Mouse (Mus musculus): ENCODE data around the gene Olfr281. TPM values are rescaled to one million over a fixed set of nuclear protein-coding genes. Genes with fewer than 3 reads are reported as not detected.
A peak's percentile ranks its signal among the peaks of the same experiment; 100 is the strongest.

Olfr281 gene
- polyA plus RNA-seq, 1 experiment, result 0.02 TPM

- no peak for DNase-seq (ENCODE audit: extremely low spot score in 1 of 2, low spot score in 1 of 2)
Measured at GRCm38 (mm10) chr15:98483907-98484886, 31.8 kb downstream of the Olfr281 start.

GRCm38 (mm10) chr15:98486433-98487021 lies 34.1 kb downstream of the Olfr281 start:
- no peak for DNase-seq (ENCODE audit: extremely low spot score in 1 of 2, low spot score in 1 of 2)

DNA sequence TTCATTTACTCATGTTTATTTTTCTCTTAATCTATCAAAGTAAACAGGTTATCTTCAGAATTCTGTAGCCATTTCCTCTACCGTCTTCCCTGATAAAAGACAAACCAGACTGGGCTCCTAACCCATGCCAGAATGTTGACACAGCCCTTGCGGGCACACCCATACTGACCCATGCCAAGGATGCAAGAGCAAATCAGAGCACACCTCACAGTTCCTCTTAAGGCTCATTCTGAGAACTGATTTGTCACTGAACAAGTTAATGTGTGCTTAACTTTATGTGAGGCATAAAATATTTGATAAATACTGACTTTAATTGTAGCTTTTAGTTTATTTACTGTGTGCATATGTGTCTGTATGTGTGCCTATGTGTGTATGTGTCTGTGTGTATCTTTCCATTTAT lies 38.9 kb downstream of the Olfr281 start:
- no peak for DNase-seq (ENCODE audit: extremely low spot score in 1 of 2, low spot score in 1 of 2)

GRCm38 (mm10) chr15:98492102-98492501 lies 39.7 kb downstream of the Olfr281 start, which contains the start of gene Olfr279:
Olfr279 (plus strand) TSS chr15:98492402.
- DNase-seq (ENCODE audit: extremely low spot score in 1 of 2, low spot score in 1 of 2), result no peak

- DNase-seq (ENCODE audit: extremely low spot score in 1 of 2, low spot score in 1 of 2), result no peak
Measured at GRCm38 (mm10) chr15:98497631-98498030, 45.2 kb downstream of the Olfr281 start.

- DNase-seq (ENCODE audit: extremely low spot score in 1 of 2, low spot score in 1 of 2), result no peak
Measured at GRCm38 (mm10) chr15:98503317-98503716, 50.9 kb downstream of the Olfr281 start.

DNA sequence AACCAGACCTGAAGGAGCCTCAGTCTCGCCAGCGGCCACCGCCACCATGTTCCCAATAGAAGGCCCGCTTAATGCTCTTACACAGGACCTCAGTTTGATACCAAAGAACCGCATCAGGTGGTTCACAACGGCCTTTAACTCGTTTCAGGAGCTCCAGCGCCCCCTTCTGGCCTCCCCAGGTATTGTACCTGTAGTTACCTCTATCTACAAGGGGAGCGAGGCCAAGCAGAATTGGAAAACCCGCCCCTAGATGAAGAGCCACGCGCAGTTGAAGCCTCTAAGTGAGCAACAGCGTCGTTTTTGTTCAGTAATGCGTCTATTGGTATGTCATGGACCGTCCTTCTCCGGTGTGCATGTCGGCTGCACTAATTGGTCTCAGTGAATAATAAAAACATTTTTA lies 52.1 kb downstream of the Olfr281 start:
- peak in 1 of 2 experiments; percentile 82 for DNase-seq (ENCODE audit: extremely low spot score in 1 of 2, low spot score in 1 of 2)

DNA sequence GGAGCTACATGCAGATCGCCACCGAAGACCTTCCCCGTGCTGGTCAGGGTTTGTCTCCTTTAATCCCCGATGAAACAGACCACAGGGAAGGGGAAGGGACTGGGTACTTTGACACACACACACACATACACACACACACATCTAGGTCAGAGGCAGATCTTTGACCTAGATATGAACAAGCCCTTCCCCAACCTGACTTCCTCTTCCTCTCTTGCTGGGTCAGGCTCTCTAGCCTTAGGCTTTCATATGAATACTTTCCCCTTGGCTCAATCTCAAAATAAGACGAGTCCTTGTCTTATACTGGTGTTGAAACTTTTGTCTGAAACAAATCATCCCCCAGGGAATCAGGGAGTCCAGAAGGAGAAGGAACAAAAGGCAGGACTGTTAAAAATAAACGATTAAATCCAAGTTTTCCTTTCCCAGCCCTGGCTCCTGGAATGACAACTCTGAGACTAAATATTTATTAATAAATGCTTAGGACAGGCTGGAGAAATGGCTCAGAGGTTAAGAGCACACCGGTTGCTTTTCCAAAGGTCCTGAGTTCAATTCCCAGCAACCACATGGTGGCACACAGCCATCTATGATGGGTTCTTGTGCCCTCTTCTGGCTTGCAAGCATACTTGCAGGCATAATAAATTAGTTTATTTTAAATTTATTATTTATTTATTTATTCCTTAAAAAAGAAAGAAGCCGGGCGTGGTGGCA lies 54.0 kb downstream of the Olfr281 start:
- DNase-seq (ENCODE audit: extremely low spot score in 1 of 2, low spot score in 1 of 2), result no peak

GRCm38 (mm10) chr15:98507321-98507720 lies 54.9 kb downstream of the Olfr281 start:
- DNase-seq (ENCODE audit: extremely low spot score in 1 of 2, low spot score in 1 of 2), result no peak

- no peak for DNase-seq (ENCODE audit: extremely low spot score in 1 of 2, low spot score in 1 of 2)
Measured at GRCm38 (mm10) chr15:98509387-98509786, 57.0 kb downstream of the Olfr281 start.

Other genes with a start within 250 kb of the Olfr281 start
- gene Gm44579, start 231.6 kb upstream of the Olfr281 start, polyA plus RNA-seq (2012; rRNA removed), result not detected in 2 replicates
- gene Olfr287, start 231.5 kb upstream of the Olfr281 start, polyA plus RNA-seq (2012; rRNA removed), result 14.1 and 16.2 TPM in 2 replicates
- not detected in 2 replicates for gene Olfr286, start 218.1 kb upstream of the Olfr281 start, polyA plus RNA-seq (2012; rRNA removed)
- not detected in 2 replicates for gene H1fnt, start 195.3 kb upstream of the Olfr281 start, polyA plus RNA-seq (2012; rRNA removed)
- gene Zfp641, start 156.4 kb upstream of the Olfr281 start, polyA plus RNA-seq (2012; rRNA removed), result 11.1 and 12.3 TPM in 2 replicates
- gene Olfr285, start 135.2 kb upstream of the Olfr281 start, polyA plus RNA-seq (2012; rRNA removed), result 0.02 TPM in 1 of 2 replicates, not detected in the other
- gene Olfr284, start 111.6 kb upstream of the Olfr281 start, polyA plus RNA-seq (2012; rRNA removed), result not detected in 2 replicates
- gene Olfr283, start 71.6 kb upstream of the Olfr281 start, polyA plus RNA-seq (2012; rRNA removed), result 0.04 and 0.11 TPM in 2 replicates
- gene Olfr282, start 21.4 kb upstream of the Olfr281 start, polyA plus RNA-seq (2012; rRNA removed), result not detected in 2 replicates
- 0.02 TPM in 1 of 2 replicates, not detected in the other for gene OR5BS1P, start 17.3 kb downstream of the Olfr281 start, polyA plus RNA-seq (2012; rRNA removed)
- not detected in 2 replicates for gene Lalba, start 30.1 kb downstream of the Olfr281 start, polyA plus RNA-seq (2012; rRNA removed)
- gene Olfr279, start 39.8 kb downstream of the Olfr281 start, polyA plus RNA-seq (2012; rRNA removed), result 0.29 TPM in 1 of 2 replicates, not detected in the other
- 54.4 and 56.4 TPM in 2 replicates for gene Kansl2, start 81.7 kb downstream of the Olfr281 start, polyA plus RNA-seq (2012; rRNA removed)
- 18.8 and 21.1 TPM in 2 replicates for gene Ccnt1, start 118.3 kb downstream of the Olfr281 start, polyA plus RNA-seq (2012; rRNA removed)
- gene 4930415O20Rik, start 118.4 kb downstream of the Olfr281 start, polyA plus RNA-seq (2012; rRNA removed), result 0.34 TPM in 1 of 2 replicates, not detected in the other
- gene Adcy6, start 157.5 kb downstream of the Olfr281 start, polyA plus RNA-seq (2012; rRNA removed), result 40.3 and 45.6 TPM in 2 replicates
- 377 and 417 TPM in 2 replicates for gene Cacnb3, start 178.3 kb downstream of the Olfr281 start, polyA plus RNA-seq (2012; rRNA removed)
- gene Ddx23, start 210.3 kb downstream of the Olfr281 start, polyA plus RNA-seq (2012; rRNA removed), result 56.2 and 63.3 TPM in 2 replicates
- 25.4 and 25.5 TPM in 2 replicates for gene Rnd1, start 224.9 kb downstream of the Olfr281 start, polyA plus RNA-seq (2012; rRNA removed)

Data from frontal cortex, adult 2 months (tissue).